Mouse (Mus musculus): ENCODE data around the gene Alkbh8. TPM values are rescaled to one million over a fixed set of nuclear protein-coding genes. Genes with fewer than 3 reads are reported as not detected.
"Not testable (repeated sequence)": the region's sequence is repeated elsewhere in the genome, so short reads cannot be mapped to it uniquely, and the experiment has no call there.

The Alkbh8 gene
- polyA plus RNA-seq (2011; ENCODE audit: insufficient read depth, insufficient read length, low replicate concordance, missing spikeins): 8.2 and 9.5 TPM in 2 replicates

GRCm38 (mm10) chr9:3334962-3335767 lies at the start of gene Alkbh8:
Gene Alkbh8 (plus strand): TSS chr9:3335140.
- Histone ChIP-seq H3K4me3 (replicated peaks; ENCODE audit: control insufficient read depth, low read depth, low read length) (peak within 1 kb of the TSS; percentile 92), H3K4me1 (ENCODE audit: control insufficient read depth, insufficient read depth, low read length) (no peaks in the 10 kb centered on the region; the same call in 1 of the 2 replicates)
- 3% methylated on average over 20 of the region's 20 CpGs for WGBS

GRCm38 (mm10) chr9:3309292-3309836 lies 25.6 kb upstream of the Alkbh8 start:
- TF ChIP-seq CTCF (IDR thresholded peaks at IDR 0.05; ENCODE audit: control insufficient read depth, insufficient read depth, low read length): no peak
- no peak for TF ChIP-seq POLR2A (IDR thresholded peaks at IDR 0.05; ENCODE audit: borderline replicate concordance, control insufficient read depth, low read depth, low read length)
- H3K4me3 ChIP-seq (replicated peaks; ENCODE audit: control insufficient read depth, low read depth, low read length): no peak overlapping the region
- H3K27ac ChIP-seq (ENCODE audit: control insufficient read depth, insufficient read depth, low read depth, low read length, poor library complexity): no peak overlapping the region
- no peaks in the 10 kb centered on the region for H3K4me1 ChIP-seq (ENCODE audit: control insufficient read depth, insufficient read depth, low read length)

More at GRCm38 (mm10) chr9:3334962-3335767, at the start of gene Alkbh8:
- H3K27ac ChIP-seq (ENCODE audit: control insufficient read depth, insufficient read depth, low read depth, low read length, poor library complexity): peak within 1 kb of the TSS; percentile 46
- TF ChIP-seq POLR2A (IDR thresholded peaks at IDR 0.05; ENCODE audit: borderline replicate concordance, control insufficient read depth, low read depth, low read length) (no peak), CTCF (IDR thresholded peaks at IDR 0.05; ENCODE audit: control insufficient read depth, insufficient read depth, low read length) (no peak)

- H3K27ac ChIP-seq (ENCODE audit: control insufficient read depth, insufficient read depth, low read depth, low read length, poor library complexity): no peak overlapping the region
- TF ChIP-seq POLR2A (IDR thresholded peaks at IDR 0.05; ENCODE audit: borderline replicate concordance, control insufficient read depth, low read depth, low read length): no peak
- no peak for TF ChIP-seq CTCF (IDR thresholded peaks at IDR 0.05; ENCODE audit: control insufficient read depth, insufficient read depth, low read length)
- H3K4me3 ChIP-seq (replicated peaks; ENCODE audit: control insufficient read depth, low read depth, low read length): no peak overlapping the region
- no peaks in the 10 kb centered on the region for H3K4me1 ChIP-seq (ENCODE audit: control insufficient read depth, insufficient read depth, low read length)
- WGBS: 74% methylated on average over 2 of the region's 2 CpGs
Measured at GRCm38 (mm10) chr9:3310016-3310415, 24.9 kb upstream of the Alkbh8 start.

- 37% methylated on average over 9 of the region's 9 CpGs for WGBS
- H3K4me1 ChIP-seq (ENCODE audit: control insufficient read depth, insufficient read depth, low read length); H3K4me3 ChIP-seq (replicated peaks; ENCODE audit: control insufficient read depth, low read depth, low read length): not testable (repeated sequence)
- H3K27ac ChIP-seq (ENCODE audit: control insufficient read depth, insufficient read depth, low read depth, low read length, poor library complexity): peak overlapping the region; percentile 79
Measured at GRCm38 (mm10) chr9:3327342-3328053, 7.4 kb upstream of the Alkbh8 start.

GRCm38 (mm10) chr9:3328054-3328595 lies 6.8 kb upstream of the Alkbh8 start:
- Histone ChIP-seq H3K4me1 (ENCODE audit: control insufficient read depth, insufficient read depth, low read length) (no peaks in the 10 kb centered on the region; the same call in 1 of the 2 replicates), H3K4me3 (replicated peaks; ENCODE audit: control insufficient read depth, low read depth, low read length) (no peak overlapping the region), H3K27ac (ENCODE audit: control insufficient read depth, insufficient read depth, low read depth, low read length, poor library complexity) (peak overlapping the region; percentile 79)

GRCm38 (mm10) chr9:3330319-3330718 lies 4.6 kb upstream of the Alkbh8 start:
- no peak overlapping the region for H3K4me3 ChIP-seq (replicated peaks; ENCODE audit: control insufficient read depth, low read depth, low read length)
- H3K27ac ChIP-seq (ENCODE audit: control insufficient read depth, insufficient read depth, low read depth, low read length, poor library complexity): peak overlapping the region; percentile 52; the same call in 1 of the 2 replicates
- H3K4me1 ChIP-seq (ENCODE audit: control insufficient read depth, insufficient read depth, low read length): no peaks in the 10 kb centered on the region; the same call in 1 of the 2 replicates
- TF ChIP-seq POLR2A (IDR thresholded peaks at IDR 0.05; ENCODE audit: borderline replicate concordance, control insufficient read depth, low read depth, low read length) (no peak), CTCF (IDR thresholded peaks at IDR 0.05; ENCODE audit: control insufficient read depth, insufficient read depth, low read length) (no peak)

More at GRCm38 (mm10) chr9:3328054-3328595, 6.8 kb upstream of the Alkbh8 start:
- 55% methylated on average over 3 of the region's 3 CpGs for WGBS
- TF ChIP-seq CTCF (IDR thresholded peaks at IDR 0.05; ENCODE audit: control insufficient read depth, insufficient read depth, low read length): no peak
- TF ChIP-seq POLR2A (IDR thresholded peaks at IDR 0.05; ENCODE audit: borderline replicate concordance, control insufficient read depth, low read depth, low read length): no peak

- no peak overlapping the region for H3K4me3 ChIP-seq (replicated peaks; ENCODE audit: control insufficient read depth, low read depth, low read length)
- TF ChIP-seq POLR2A (IDR thresholded peaks at IDR 0.05; ENCODE audit: borderline replicate concordance, control insufficient read depth, low read depth, low read length) (no peak), CTCF (IDR thresholded peaks at IDR 0.05; ENCODE audit: control insufficient read depth, insufficient read depth, low read length) (no peak)
- no peaks in the 10 kb centered on the region; the same call in 1 of the 2 replicates for H3K4me1 ChIP-seq (ENCODE audit: control insufficient read depth, insufficient read depth, low read length)
- peak overlapping the region; percentile 52 for H3K27ac ChIP-seq (ENCODE audit: control insufficient read depth, insufficient read depth, low read depth, low read length, poor library complexity)
- WGBS: 59% methylated on average over 3 of the region's 3 CpGs
Measured at GRCm38 (mm10) chr9:3330737-3331384, 4.1 kb upstream of the Alkbh8 start.

Measured in bone marrow, adult 2 months (tissue).